Mouse (Mus musculus): ENCODE results near the gene Pts.

The Pts gene

GRCm38 (mm10) chr9:50530890-50531289 lies 2.4 kb upstream of the Pts start:
- in situ Hi-C loops (cut with MboI), result no loop called here

- in situ Hi-C loops (cut with MboI), result loop anchor here (5.0 kb wide), 1 partner anchor 69 kb away; no protein-coding TSS in a partner anchor
Measured at GRCm38 (mm10) chr9:50527860-50528259, 664 bp downstream of the Pts start.

GRCm38 (mm10) chr9:50525585-50525984 lies 2.9 kb downstream of the Pts start:
- in situ Hi-C loops (cut with MboI), result loop anchor here (5.0 kb wide), 1 partner anchor 72 kb away; no protein-coding TSS in a partner anchor

- in situ Hi-C loops (cut with MboI), result loop anchor here (5.0 kb wide), 1 partner anchor 72 kb away; no protein-coding TSS in a partner anchor
Measured at GRCm38 (mm10) chr9:50524936-50525335, 3.6 kb downstream of the Pts start.

GRCm38 (mm10) chr9:50522574-50522973 lies 6.0 kb downstream of the Pts start:
- in situ Hi-C loops (cut with MboI), result no loop called here

- in situ Hi-C loops (cut with MboI), result no loop called here
Measured at GRCm38 (mm10) chr9:50521562-50521961, 7.0 kb downstream of the Pts start.

- in situ Hi-C loops (cut with MboI), result no loop called here
Measured at GRCm38 (mm10) chr9:50520748-50521147, 7.8 kb downstream of the Pts start.

GRCm38 (mm10) chr9:50518781-50519180 lies 9.7 kb downstream of the Pts start:
- in situ Hi-C loops (cut with MboI), result no loop called here

GRCm38 (mm10) chr9:50515462-50515861 lies 13.1 kb downstream of the Pts start:
- in situ Hi-C loops (cut with MboI), result no loop called here

- in situ Hi-C loops (cut with MboI), result no loop called here
Measured at GRCm38 (mm10) chr9:50507570-50507969, 21.0 kb downstream of the Pts start.

GRCm38 (mm10) chr9:50505405-50505804 lies 23.1 kb downstream of the Pts start:
- in situ Hi-C loops (cut with MboI), result no loop called here

GRCm38 (mm10) chr9:50502949-50503348 lies 25.6 kb downstream of the Pts start:
- in situ Hi-C loops (cut with MboI), result no loop called here

GRCm38 (mm10) chr9:50500974-50501501 lies 27.5 kb downstream of the Pts start:
- in situ Hi-C loops (cut with MboI), result no loop called here

- in situ Hi-C loops (cut with MboI), result no loop called here
Measured at GRCm38 (mm10) chr9:50500467-50500973, 28.0 kb downstream of the Pts start.

- in situ Hi-C loops (cut with MboI), result no loop called here
Measured at GRCm38 (mm10) chr9:50499781-50500180, 28.7 kb downstream of the Pts start.

GRCm38 (mm10) chr9:50498815-50499214 lies 29.7 kb downstream of the Pts start:
- in situ Hi-C loops (cut with MboI), result no loop called here

- in situ Hi-C loops (cut with MboI), result no loop called here
Measured at GRCm38 (mm10) chr9:50497536-50497935, 31.0 kb downstream of the Pts start.

GRCm38 (mm10) chr9:50497076-50497475 lies 31.4 kb downstream of the Pts start:
- in situ Hi-C loops (cut with MboI), result no loop called here

GRCm38 (mm10) chr9:50496546-50496945 lies 32.0 kb downstream of the Pts start:
- in situ Hi-C loops (cut with MboI), result no loop called here

GRCm38 (mm10) chr9:50496151-50496505 lies 32.4 kb downstream of the Pts start:
- in situ Hi-C loops (cut with MboI), result no loop called here

- in situ Hi-C loops (cut with MboI), result no loop called here
Measured at GRCm38 (mm10) chr9:50495405-50496150, 32.9 kb downstream of the Pts start.

- in situ Hi-C loops (cut with MboI), result no loop called here
Measured at GRCm38 (mm10) chr9:50494311-50494710, 34.2 kb downstream of the Pts start, which contains the start of gene Plet1. Gene Plet1 (plus strand): TSS chr9:50494525.

- in situ Hi-C loops (cut with MboI), result no loop called here
Measured at GRCm38 (mm10) chr9:50493777-50494176, 34.7 kb downstream of the Pts start.

Measured in mature B cell (primary cell).